Mouse (Mus musculus) B cell, adult 67 days (primary cell): ENCODE results near the gene Nr5a1. TPM values are rescaled to one million over a fixed set of nuclear protein-coding genes. Genes with fewer than 3 reads are reported as not detected.

ENCODE experiments used
- total RNA-seq, 2 experiments: library from RNA; stranded (reverse); gene quantifications; 4 replicates each; pipeline ENCODE4 v1.2.4; 2023

Nr5a1 gene
- total RNA-seq: not detected

DNA sequence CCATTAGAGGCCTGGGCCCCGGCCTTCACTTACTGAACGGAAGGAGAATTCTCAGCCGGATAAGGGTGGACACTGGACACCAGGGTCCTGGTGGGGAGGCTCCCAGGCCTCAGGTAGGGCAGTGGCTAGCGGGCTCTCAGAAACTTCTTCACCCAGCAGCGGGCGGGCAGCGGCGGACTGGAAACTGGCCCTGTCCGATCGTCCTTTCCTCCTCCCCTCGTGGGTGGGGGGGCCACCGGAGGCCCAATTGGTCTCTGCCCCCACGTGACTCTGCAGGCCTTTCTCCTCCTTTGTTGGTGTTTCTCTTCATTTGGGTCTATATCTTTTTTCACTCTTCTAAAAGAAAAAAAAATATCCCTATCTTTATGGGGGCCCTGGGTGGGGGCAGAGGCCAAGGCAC lies at the start of gene Nr5a1:
Gene Nr5a1 (minus strand): TSS at position 219 of the 400 bp plus-strand sequence.

GRCm38 (mm10) chr2:38643625-38644427 lies 70.5 kb downstream of the Nr5a1 start, which contains the start of gene Psmb7:
Psmb7 (minus strand) TSS chr2:38644087.

Other genes starting within 250 kb of the Nr5a1 start
- gene Nek6, start 202.9 kb downstream of the Nr5a1 start, total RNA-seq: 10 to 100 TPM; 11.6 to 12.5 TPM
- gene Psmb7, start 70.5 kb downstream of the Nr5a1 start, total RNA-seq: 100 to 1,000 TPM; 103 to 109 TPM
- 1 to 10 TPM; 2.2 to 2.4 TPM for gene Nr6a1, start 213.1 kb upstream of the Nr5a1 start, total RNA-seq
- not detected for gene Olfml2a, start 217.4 kb upstream of the Nr5a1 start, total RNA-seq